Mouse (Mus musculus): ENCODE measurements around the gene Lsm3.

GRCm38 (mm10) chr6:91472319-91472718 is 43.4 kb upstream of the Lsm3 start:
- TF ChIP-seq CTCF (IDR thresholded peaks at IDR 0.05; ENCODE audit: borderline replicate concordance, insufficient read depth, low read depth, low read length) (no peak), POLR2A (IDR thresholded peaks at IDR 0.05; ENCODE audit: borderline replicate concordance, insufficient read depth, low read length) (no peak)
